ENCODE assay signal across 8 mouse cellular contexts in the genomic region with DNA sequence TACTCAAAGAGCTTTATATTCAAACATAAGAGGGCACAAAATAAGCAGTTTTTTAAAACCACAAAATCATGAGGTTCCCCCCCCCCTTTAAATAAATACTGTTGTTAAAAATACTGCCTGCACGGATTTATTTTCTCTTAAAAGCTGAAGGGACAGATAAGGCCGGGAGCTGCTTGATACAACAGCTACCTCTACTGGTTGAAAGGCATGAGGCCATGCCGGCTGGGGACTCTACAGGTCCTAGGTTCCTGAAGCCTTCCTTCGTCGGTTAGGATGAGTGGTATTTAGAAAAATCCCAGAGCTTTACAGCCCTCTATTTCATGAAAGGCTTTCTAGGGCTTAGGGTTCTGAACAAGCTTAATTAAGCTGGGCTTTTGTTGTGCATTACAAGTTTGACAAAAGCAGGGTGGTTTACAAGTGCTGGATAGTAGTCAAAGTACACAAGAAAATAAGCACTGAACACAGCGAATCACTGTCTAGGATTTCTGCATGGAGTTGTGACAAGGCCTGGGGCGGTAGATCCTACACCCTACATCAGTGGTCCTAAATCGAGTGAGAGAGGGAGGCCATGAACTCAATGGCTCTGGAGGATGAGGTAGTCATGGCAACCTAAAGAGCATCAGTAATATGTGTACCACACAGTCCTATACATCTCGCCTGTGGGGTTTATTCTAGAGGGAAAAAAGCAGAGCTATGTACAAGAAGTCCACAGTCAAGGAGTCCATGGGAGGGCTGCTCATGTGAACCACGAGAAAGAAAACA.
A peak's percentile ranks its signal among the peaks of the same experiment; 100 is the strongest.
DNase-seq lines count a peak whose midpoint lies in the region; ATAC-seq lines count a peak whose summit lies in the region.
"Had no signal": no experiment of that assay in that cellular context is flagged by ENCODE, and none has a peak within 500 bp of the region (broad histone marks: within the 10 kb centered on the region; RNA-seq: fewer than 3 reads in every experiment).

No protein-coding gene starts in this region.

- 49% methylated on average over 10 of the region's 10 CpGs for whole genome bisulfite sequencing in embryonic facial prominence, embryonic 14.5 days
- WGBS in intestine, embryonic 15.5 days = 47% methylated on average over 10 of the region's 10 CpGs

- H3K4me3 ChIP-seq in embryonic facial prominence, embryonic 14.5 days (ENCODE audit: low read depth, low read length) = no peak overlapping the region
- H3K4me3 ChIP-seq in intestine, embryonic 15.5 days (replicated peaks) = no peak overlapping the region
- H3K4me3 ChIP-seq: liver, embryonic 15.5 days had no signal

- H3K27ac ChIP-seq in embryonic facial prominence, embryonic 14.5 days (replicated peaks; ENCODE audit: low read depth, low read length) = no peak overlapping the region
- no peak overlapping the region for H3K27ac ChIP-seq in intestine, embryonic 15.5 days
- H3K27ac ChIP-seq: liver, embryonic 15.5 days had no signal

- no peaks in the 10 kb centered on the region for H3K4me1 ChIP-seq in embryonic facial prominence, embryonic 14.5 days (ENCODE audit: control insufficient read depth, insufficient read depth, low read length)
- no peaks in the 10 kb centered on the region for H3K4me1 ChIP-seq in intestine, embryonic 15.5 days (replicated peaks)
- H3K4me1 ChIP-seq: liver, embryonic 15.5 days had no signal

- peak; percentile 74 to 81 for DNase-seq in left cerebral cortex, postnatal 14 days (ENCODE audit: low spot score in 2 of 2)
- DNase-seq in left cerebral cortex, adult 8-10 months (ENCODE audit: low spot score in 2 of 2) = no peak
- DNase-seq in adrenal gland, postnatal 25 days = peak; percentile 19
- DNase-seq in embryonic facial prominence, embryonic 14.5 days (ENCODE audit: low spot score) = peak; percentile 68
- peak; percentile 37 for DNase-seq in lung, postnatal 25 days (ENCODE audit: low spot score)
- DNase-seq in telencephalon, adult 2 months (ENCODE audit: low read depth, low spot score) = peak; percentile 60

- no peak overlapping the region for H3K9ac ChIP-seq in embryonic facial prominence, embryonic 14.5 days (ENCODE audit: low read depth, low read length)
- H3K9ac ChIP-seq in intestine, embryonic 15.5 days = no peak overlapping the region
- H3K9ac ChIP-seq: liver, embryonic 15.5 days had no signal

- intact Hi-C loops in left cerebral cortex, postnatal 14 days (cut with DNase I) = loop anchor here (2.0 kb wide), 1 partner anchor 245 kb away; no protein-coding TSS in a partner anchor

- no peaks in the 10 kb centered on the region for H3K36me3 ChIP-seq in embryonic facial prominence, embryonic 14.5 days (ENCODE audit: control insufficient read depth, insufficient read depth, low read length)
- no peaks in the 10 kb centered on the region for H3K36me3 ChIP-seq in intestine, embryonic 15.5 days
- H3K36me3 ChIP-seq: liver, embryonic 15.5 days had no signal

- H3K9me3 ChIP-seq in embryonic facial prominence, embryonic 14.5 days (ENCODE audit: control insufficient read depth, low read length) = no peaks in the 10 kb centered on the region
- no peaks in the 10 kb centered on the region for H3K9me3 ChIP-seq in intestine, embryonic 15.5 days
- H3K9me3 ChIP-seq: liver, embryonic 15.5 days had no signal

- no peak overlapping the region for H3K4me2 ChIP-seq in embryonic facial prominence, embryonic 14.5 days (ENCODE audit: low read depth, low read length)
- no peak overlapping the region for H3K4me2 ChIP-seq in intestine, embryonic 15.5 days (replicated peaks)
- H3K4me2 ChIP-seq: liver, embryonic 15.5 days had no signal

- no peaks in the 10 kb centered on the region for H3K27me3 ChIP-seq in embryonic facial prominence, embryonic 14.5 days (replicated peaks; ENCODE audit: control insufficient read depth, insufficient read depth, low read length)
- H3K27me3 ChIP-seq in intestine, embryonic 15.5 days (replicated peaks) = no peaks in the 10 kb centered on the region
- H3K27me3 ChIP-seq: liver, embryonic 15.5 days had no signal

- ATAC-seq in embryonic facial prominence, embryonic 14.5 days (ENCODE audit: low read depth) = peak; percentile 83; the same call in 1 of the 2 replicates
- ATAC-seq in intestine, embryonic 15.5 days = peak; percentile 66

Comparison
In these comparisons a context has a peak if more than half of its experiments do, and no peak if none do; other contexts are left out.
1. DNase-seq: peak in left cerebral cortex, postnatal 14 days (2 of 2), adrenal gland, postnatal 25 days (single experiment), embryonic facial prominence, embryonic 14.5 days (single experiment), lung, postnatal 25 days (single experiment) and telencephalon, adult 2 months (single experiment); none in left cerebral cortex, adult 8-10 months (0 of 2).